Mouse (Mus musculus) limb, embryonic 12.5 days (tissue): Measurements from ENCODE around the gene Abcb9. TPM values are rescaled to one million over a fixed set of nuclear protein-coding genes. Genes with fewer than 3 reads are reported as not detected.
"Not testable (repeated sequence)": the region's sequence is repeated elsewhere in the genome, so short reads cannot be mapped to it uniquely, and the experiment has no call there.

Experiments used
- ATAC-seq: fragments of 200-750 bp; cut with Nextera tagmentation; 2 replicates; pipeline ENCODE4 v1.8.0; 2017; ENCODE audit warnings: low read depth, moderate TSS enrichment; ENCODE audit not compliant: insufficient number of reproducible peaks, insufficient read depth, low FRiP score, low TSS enrichment
- H3K27ac ChIP-seq: fragments of 300-500 bp; sonication (generic); 2 replicates; pipeline ENCODE4 v1.5.1; 2016; ENCODE audit warnings: mild to moderate bottlenecking, moderate library complexity
- H3K27me3 ChIP-seq: fragments of 300-500 bp; sonication (generic); 2 replicates; pipeline ENCODE4 v1.6.1; 2016; ENCODE audit warnings: mild to moderate bottlenecking, moderate library complexity
- H3K36me3 ChIP-seq: fragments of 300-500 bp; sonication (generic); 2 replicates; pipeline ENCODE4 v1.6.1; 2016; ENCODE audit warnings: mild to moderate bottlenecking, moderate library complexity
- H3K4me1 ChIP-seq: fragments of 300-500 bp; sonication (generic); replicated peaks from 2 replicates; pipeline ENCODE4 v1.6.1; 2016
- H3K4me2 ChIP-seq: fragments of 300-500 bp; sonication (generic); 2 replicates; pipeline ENCODE4 v1.6.1; 2016; ENCODE audit warnings: mild to moderate bottlenecking, moderate library complexity
- H3K4me3 ChIP-seq: fragments of 300-500 bp; sonication (generic); replicated peaks from 2 replicates; pipeline ENCODE4 v1.5.1; 2016; ENCODE audit warnings: mild to moderate bottlenecking
- H3K9ac ChIP-seq: fragments of 300-500 bp; sonication (generic); replicated peaks from 2 replicates; pipeline ENCODE4 v1.6.1; 2016; ENCODE audit warnings: mild to moderate bottlenecking, moderate library complexity
- H3K9me3 ChIP-seq: fragments of 300-500 bp; sonication (generic); 2 replicates; pipeline ENCODE4 v1.6.1; 2016; ENCODE audit warnings: mild to moderate bottlenecking, moderate library complexity
- WGBS: fragments of 180-500 bp; shearing (Covaris S2); methylation state at CpG from one replicate; pipeline ENCODE4 v1.1.7; 2016; 5-methylcytosine and 5-hydroxymethylcytosine counted together
- polyA plus RNA-seq: library from polyadenylated mRNA; unstranded; fragments of >200 nt; fragmentation: Nextera tagmentation; extraction: Ambion mirVana; gene quantifications from 2 replicates; pipeline ENCODE4 v1.2.1, GENCODE M21; 2016

The Abcb9 gene
- polyA plus RNA-seq, 1 experiment from 2014 or later, result 0.66 TPM

GRCm38 (mm10) chr5:124056219-124056618 is 39.4 kb downstream of the Abcb9 start:
- ATAC-seq, result no peak

GRCm38 (mm10) chr5:124052641-124053040 is 43.0 kb downstream of the Abcb9 start:
- not testable (repeated sequence) for H3K27me3 ChIP-seq, H3K36me3 ChIP-seq, H3K9ac ChIP-seq, H3K4me3 ChIP-seq, H3K9me3 ChIP-seq, ATAC-seq, H3K27ac ChIP-seq, H3K4me2 ChIP-seq
- WGBS, result 91% methylated on average over 7 of the region's 7 CpGs
- H3K4me1 ChIP-seq, result peaks cover 15% of the 10 kb centered on the region

More at GRCm38 (mm10) chr5:124056219-124056618, 39.4 kb downstream of the Abcb9 start:
- no peaks in the 10 kb centered on the region for H3K27me3 ChIP-seq
- no peaks in the 10 kb centered on the region for H3K36me3 ChIP-seq
- no peak overlapping the region for H3K27ac ChIP-seq
- H3K4me2 ChIP-seq, result no peak overlapping the region
- no peak overlapping the region for H3K4me3 ChIP-seq
- peaks cover 5% of the 10 kb centered on the region for H3K9me3 ChIP-seq
- no peak overlapping the region for H3K9ac ChIP-seq
- no peaks in the 10 kb centered on the region for H3K4me1 ChIP-seq
- WGBS, result 100% methylated on average over 1 of the region's 1 CpGs

GRCm38 (mm10) chr5:124051899-124052491 is 43.6 kb downstream of the Abcb9 start:
- Histone ChIP-seq H3K9ac (no peak overlapping the region), H3K4me1 (peaks cover 15% of the 10 kb centered on the region)
- WGBS, result 83% methylated on average over 11 of the region's 11 CpGs

GRCm38 (mm10) chr5:124050095-124051050 is 45.2 kb downstream of the Abcb9 start:
- Histone ChIP-seq H3K27ac (peak overlapping the region; percentile 75), H3K4me3 (no peak overlapping the region), H3K9me3 (no peaks in the 10 kb centered on the region), H3K9ac (no peak overlapping the region; the same call in 1 of the 2 replicates), H3K36me3 (no peaks in the 10 kb centered on the region), H3K4me2 (no peak overlapping the region), H3K27me3 (no peaks in the 10 kb centered on the region), H3K4me1 (peaks cover 15% of the 10 kb centered on the region)
- ATAC-seq, result no peak
- 43% methylated on average over 14 of the region's 14 CpGs for WGBS

More at GRCm38 (mm10) chr5:124051899-124052491, 43.6 kb downstream of the Abcb9 start:
- H3K9me3 ChIP-seq, result peaks cover 5% of the 10 kb centered on the region
- H3K27me3 ChIP-seq, result no peaks in the 10 kb centered on the region
- no peak overlapping the region for H3K4me3 ChIP-seq
- no peak overlapping the region for H3K4me2 ChIP-seq
- no peak overlapping the region for H3K27ac ChIP-seq
- no peak for ATAC-seq
- H3K36me3 ChIP-seq, result no peaks in the 10 kb centered on the region

GRCm38 (mm10) chr5:124049249-124050045 is 46.2 kb downstream of the Abcb9 start:
- Histone ChIP-seq H3K4me3 (no peak overlapping the region), H3K4me1 (peaks cover 15% of the 10 kb centered on the region), H3K9me3 (no peaks in the 10 kb centered on the region), H3K27me3 (no peaks in the 10 kb centered on the region), H3K4me2 (no peak overlapping the region), H3K36me3 (no peaks in the 10 kb centered on the region), H3K27ac (peak overlapping the region; percentile 75), H3K9ac (no peak overlapping the region; the same call in 1 of the 2 replicates)
- ATAC-seq, result no peak
- 77% methylated on average over 15 of the region's 15 CpGs for WGBS

- no peak for ATAC-seq
- Histone ChIP-seq H3K9me3 (no peaks in the 10 kb centered on the region), H3K9ac (no peak overlapping the region), H3K4me3 (no peak overlapping the region), H3K27ac (no peak overlapping the region), H3K4me2 (no peak overlapping the region), H3K27me3 (no peaks in the 10 kb centered on the region), H3K36me3 (no peaks in the 10 kb centered on the region), H3K4me1 (peaks cover 15% of the 10 kb centered on the region)
- 81% methylated on average over 7 of the region's 7 CpGs for WGBS
Observed at GRCm38 (mm10) chr5:124046741-124047401, 48.7 kb downstream of the Abcb9 start.

GRCm38 (mm10) chr5:124045453-124046010 is 50.1 kb downstream of the Abcb9 start:
- no peak for ATAC-seq
- Histone ChIP-seq H3K27ac (no peak overlapping the region), H3K9me3 (no peaks in the 10 kb centered on the region), H3K4me1 (peaks cover 13% of the 10 kb centered on the region), H3K9ac (no peak overlapping the region), H3K36me3 (no peaks in the 10 kb centered on the region), H3K27me3 (no peaks in the 10 kb centered on the region), H3K4me3 (no peak overlapping the region), H3K4me2 (no peak overlapping the region)
- WGBS, result 30% methylated on average over 11 of the region's 11 CpGs

- Histone ChIP-seq H3K4me3 (no peak overlapping the region), H3K27me3 (no peaks in the 10 kb centered on the region), H3K27ac (no peak overlapping the region; the same call in 1 of the 2 replicates), H3K4me2 (no peak overlapping the region), H3K9ac (no peak overlapping the region), H3K9me3 (no peaks in the 10 kb centered on the region), H3K4me1 (no peaks in the 10 kb centered on the region), H3K36me3 (no peaks in the 10 kb centered on the region)
- WGBS, result 93% methylated on average over 5 of the region's 5 CpGs
- ATAC-seq, result no peak
Observed at GRCm38 (mm10) chr5:124043999-124044398, 51.6 kb downstream of the Abcb9 start.

GRCm38 (mm10) chr5:124043212-124043978 is 52.2 kb downstream of the Abcb9 start:
- Histone ChIP-seq H3K27me3 (no peaks in the 10 kb centered on the region), H3K36me3 (no peaks in the 10 kb centered on the region), H3K4me1 (no peaks in the 10 kb centered on the region), H3K27ac (peak overlapping the region; percentile 31), H3K4me2 (no peak overlapping the region), H3K9ac (no peak overlapping the region), H3K4me3 (no peak overlapping the region), H3K9me3 (no peaks in the 10 kb centered on the region)
- ATAC-seq, result no peak
- WGBS, result 47% methylated on average over 10 of the region's 10 CpGs

GRCm38 (mm10) chr5:124041097-124041496 is 54.5 kb downstream of the Abcb9 start:
- no peaks in the 10 kb centered on the region for H3K9me3 ChIP-seq
- WGBS, result 71% methylated on average over 9 of the region's 9 CpGs
- no peaks in the 10 kb centered on the region for H3K36me3 ChIP-seq
- H3K27me3 ChIP-seq, result no peaks in the 10 kb centered on the region
- H3K4me3 ChIP-seq, result no peak overlapping the region
- ATAC-seq, result no peak
- no peak overlapping the region for H3K4me2 ChIP-seq
- H3K27ac ChIP-seq, result no peak overlapping the region
- H3K4me1 ChIP-seq, result no peaks in the 10 kb centered on the region
- H3K9ac ChIP-seq, result no peak overlapping the region
